Mouse (Mus musculus): ENCODE data around the gene Fzd2.

DNA sequence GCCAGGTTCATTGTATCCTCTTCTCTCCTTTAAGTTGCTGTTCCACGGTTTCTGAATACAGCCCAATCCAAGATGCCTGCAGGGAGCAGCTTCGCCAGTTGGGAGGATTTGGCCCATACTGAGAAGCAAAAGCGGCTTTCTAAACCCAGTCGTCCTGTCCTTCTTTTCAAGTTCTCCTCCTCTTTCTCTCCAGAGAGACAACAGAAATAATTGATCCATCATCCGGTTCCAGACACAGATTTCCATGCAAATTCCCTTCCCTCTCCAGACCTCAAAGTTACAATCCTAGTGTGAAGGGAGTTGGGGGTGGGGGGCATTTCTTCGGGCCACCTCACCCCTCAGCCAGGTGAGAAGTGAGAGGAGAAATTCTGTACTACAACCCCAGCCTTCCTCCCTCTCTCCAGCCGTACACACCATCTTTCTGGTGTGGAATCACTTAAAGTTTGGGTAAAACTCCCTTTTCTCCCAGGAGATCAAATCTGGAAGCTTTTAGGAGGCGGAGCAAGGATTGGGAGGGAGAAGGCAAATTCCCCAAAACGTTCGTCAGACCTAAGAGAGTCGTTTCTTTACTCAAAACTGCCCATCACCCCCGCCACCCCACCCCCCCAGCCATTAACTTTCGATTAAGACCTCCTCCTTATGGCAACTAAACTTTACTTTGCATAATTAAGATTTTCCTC is 1.2 kb upstream of the Fzd2 start:
- TF ChIP-seq EP300 (optimal IDR thresholded peaks at IDR 0.05) (no peak), CTCF (IDR thresholded peaks at IDR 0.05; ENCODE audit: low read depth) (no peak)

All from stomach, postnatal 0 days (tissue).